Mouse (Mus musculus) liver, postnatal 0 days (tissue): ENCODE measurements around the gene H2-Ob.

ENCODE experiments used
- CTCF ChIP-seq: sonication (generic); IDR thresholded peaks from 2 replicates; pipeline ENCODE4 v1.5.1; 2016; ENCODE audit warnings: antibody characterized with exemption, low read depth
- EP300 ChIP-seq: IDR thresholded peaks from 2 replicates; pipeline ENCODE4 v1.6.1; 2016; ENCODE audit warnings: antibody characterized with exemption, low read depth, mild to moderate bottlenecking

DNA sequence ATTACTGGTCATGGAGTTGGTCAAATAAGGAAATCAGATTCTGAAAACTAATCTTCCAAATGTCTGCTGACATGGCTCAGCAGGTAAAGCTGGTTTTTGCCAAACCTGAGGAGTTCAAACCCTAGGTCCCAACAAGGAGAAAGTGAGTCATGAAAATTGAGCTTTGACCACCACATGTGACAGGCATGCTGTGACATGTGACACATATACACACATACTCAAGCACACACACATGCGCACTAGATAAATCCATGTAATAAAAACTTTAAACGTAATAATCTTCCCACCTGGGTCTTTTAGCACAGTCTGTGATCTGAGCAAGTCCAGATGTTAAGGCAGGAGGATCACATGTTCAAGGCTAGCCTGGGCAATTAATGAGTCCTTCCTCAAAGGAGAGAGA, 65.1 kb downstream of the H2-Ob start:
- no peak for TF ChIP-seq CTCF
- TF ChIP-seq EP300, result no peak
